8 mouse cellular contexts compared by ENCODE assay signal in genomic region chr13:109902855-109903763, GRCm38 (mm10).
DNase-seq lines count a peak whose midpoint lies in the region; ATAC-seq and TF ChIP-seq lines count a peak whose summit lies in the region.

No protein-coding gene starts in this region.

- peak; percentile 60; the same call in 1 of the 2 replicates for ATAC-seq in heart, embryonic 13.5 days (ENCODE audit: extremely low read depth, insufficient number of reproducible peaks, low FRiP score, low TSS enrichment)
- ATAC-seq in liver, embryonic 14.5 days (ENCODE audit: insufficient read depth) = peak; percentile 42; the same call in 1 of the 2 replicates
- ATAC-seq in stomach, embryonic 15.5 days (ENCODE audit: insufficient read depth, low FRiP score, low read depth) = peak; percentile 63

- H3K36me3 ChIP-seq in heart, embryonic 13.5 days = no peaks in the 10 kb centered on the region
- H3K36me3 ChIP-seq in liver, embryonic 14.5 days (replicated peaks; ENCODE audit: control insufficient read depth, insufficient read depth, low read depth) = no peaks in the 10 kb centered on the region
- no peaks in the 10 kb centered on the region for H3K36me3 ChIP-seq in stomach, embryonic 15.5 days

- peak overlapping the region; percentile 76 for H3K4me3 ChIP-seq in bone marrow, adult 2 months (replicated peaks; ENCODE audit: control insufficient read depth, low read depth, low read length)
- H3K4me3 ChIP-seq in embryonic fibroblast, embryonic 13.5 days (ENCODE audit: insufficient read depth, low read length) = peak overlapping the region; percentile 48
- H3K4me3 ChIP-seq in heart, embryonic 13.5 days = peak overlapping the region; percentile 84
- peak overlapping the region; percentile 63 to 66 for H3K4me3 ChIP-seq in liver, embryonic 14.5 days (ENCODE audit: insufficient read depth in 1 of 2, low read depth in 2 of 2, low read length in 2 of 2)
- peak overlapping the region; percentile 72 for H3K4me3 ChIP-seq in stomach, embryonic 15.5 days (replicated peaks)

- no peak for TF ChIP-seq POLR2A in bone marrow, adult 2 months (IDR thresholded peaks at IDR 0.05; ENCODE audit: borderline replicate concordance, control insufficient read depth, low read depth, low read length)
- TF ChIP-seq POLR2A in embryonic fibroblast, embryonic 13.5 days (IDR thresholded peaks at IDR 0.05; ENCODE audit: low read depth, low read length) = 0 out of 2 replicates have a peak, but pooled peaks have one; percentile 21

- no peaks in the 10 kb centered on the region for H3K9me3 ChIP-seq in heart, embryonic 13.5 days
- H3K9me3 ChIP-seq in liver, embryonic 14.5 days (ENCODE audit: control insufficient read depth, low read length) = no peaks in the 10 kb centered on the region
- no peaks in the 10 kb centered on the region for H3K9me3 ChIP-seq in stomach, embryonic 15.5 days

- H3K27ac ChIP-seq in bone marrow, adult 2 months (ENCODE audit: control insufficient read depth, insufficient read depth, low read depth, low read length, poor library complexity) = peak overlapping the region; percentile 45
- no peak overlapping the region for H3K27ac ChIP-seq in embryonic fibroblast, embryonic 13.5 days (ENCODE audit: insufficient read depth, low read length)
- H3K27ac ChIP-seq in heart, embryonic 13.5 days (replicated peaks) = peak overlapping the region; percentile 72
- H3K27ac ChIP-seq in liver, embryonic 14.5 days = no peak overlapping the region
- peak overlapping the region; percentile 49 for H3K27ac ChIP-seq in stomach, embryonic 15.5 days

- TF ChIP-seq CTCF in bone marrow, adult 2 months (IDR thresholded peaks at IDR 0.05; ENCODE audit: control insufficient read depth, insufficient read depth, low read length) = no peak
- TF ChIP-seq CTCF in embryonic fibroblast, embryonic 13.5 days (IDR thresholded peaks at IDR 0.05; ENCODE audit: borderline replicate concordance, insufficient read depth, low read length) = no peak
- TF ChIP-seq CTCF in liver, embryonic 14.5 days (IDR thresholded peaks at IDR 0.05; ENCODE audit: low read depth) = peak; percentile 59

- DNase-seq in CD4-positive helper T cell, adult 2 months (ENCODE audit: low read depth, low spot score) = peak; percentile 89
- peak; percentile 76 for DNase-seq in kidney, postnatal 14 days
- no peak for DNase-seq in liver, embryonic 14.5 days (ENCODE audit: low read depth in 3 of 3, low spot score in 3 of 3)
- peak; percentile 78 to 83 for DNase-seq in natural killer cell, adult 2 months (ENCODE audit: low spot score in 2 of 2)

- peak overlapping the region; percentile 92 for H3K9ac ChIP-seq in heart, embryonic 13.5 days
- H3K9ac ChIP-seq in liver, embryonic 14.5 days (replicated peaks) = peak overlapping the region; percentile 57
- H3K9ac ChIP-seq in stomach, embryonic 15.5 days = peak overlapping the region; percentile 68

- no peaks in the 10 kb centered on the region for H3K27me3 ChIP-seq in heart, embryonic 13.5 days (replicated peaks)
- peaks cover 11% of the 10 kb centered on the region for H3K27me3 ChIP-seq in liver, embryonic 14.5 days (ENCODE audit: control insufficient read depth, insufficient read depth, low read length)
- H3K27me3 ChIP-seq in stomach, embryonic 15.5 days (replicated peaks) = no peaks in the 10 kb centered on the region

- 1% methylated on average over 91 of the region's 91 CpGs for WGBS in bone marrow, adult 2 months
- under 1% methylated on average over 91 of the region's 91 CpGs for WGBS in heart, embryonic 13.5 days
- WGBS in liver, embryonic 14.5 days (ENCODE audit: insufficient replicate concordance) = 2% methylated on average over 86 of the region's 91 CpGs
- WGBS in stomach, embryonic 15.5 days = 1% methylated on average over 90 of the region's 91 CpGs

- TF ChIP-seq EP300 in liver, embryonic 14.5 days (IDR thresholded peaks at IDR 0.05; ENCODE audit: low read depth) = no peak

- H3K4me2 ChIP-seq in heart, embryonic 13.5 days = peak overlapping the region; percentile 81
- H3K4me2 ChIP-seq in liver, embryonic 14.5 days (ENCODE audit: low read depth) = peak overlapping the region; percentile 77
- peak overlapping the region; percentile 94 for H3K4me2 ChIP-seq in stomach, embryonic 15.5 days

- no peaks in the 10 kb centered on the region; the same call in 1 of the 2 replicates for H3K4me1 ChIP-seq in bone marrow, adult 2 months (ENCODE audit: control insufficient read depth, insufficient read depth, low read length)
- peaks cover 5% of the 10 kb centered on the region for H3K4me1 ChIP-seq in embryonic fibroblast, embryonic 13.5 days (ENCODE audit: control insufficient read depth, insufficient read depth, low read length)
- H3K4me1 ChIP-seq in heart, embryonic 13.5 days = peaks cover 50% of the 10 kb centered on the region
- peaks cover 5 to 14% of the 10 kb centered on the region in 2 experiments for H3K4me1 ChIP-seq in liver, embryonic 14.5 days (replicated peaks; ENCODE audit: control insufficient read depth in 2 of 2, insufficient read depth in 2 of 2, low read length in 1 of 2)
- H3K4me1 ChIP-seq in stomach, embryonic 15.5 days = peaks cover 14% of the 10 kb centered on the region; the same call in 1 of the 2 replicates

Comparison
In these comparisons a context has a peak if more than half of its experiments do, and no peak if none do; other contexts are left out.
1. DNase-seq: peak in CD4-positive helper T cell, adult 2 months (single experiment), kidney, postnatal 14 days (single experiment) and natural killer cell, adult 2 months (2 of 2); none in liver, embryonic 14.5 days (0 of 3).
2. H3K27ac ChIP-seq: peak in bone marrow, adult 2 months (single experiment), heart, embryonic 13.5 days (single experiment) and stomach, embryonic 15.5 days (single experiment); none in embryonic fibroblast, embryonic 13.5 days (single experiment) and liver, embryonic 14.5 days (single experiment).
3. Peak in every context shown above with its lines, with median percentiles within 50 percentile points of each other: H3K4me3 ChIP-seq, ATAC-seq, H3K4me2 ChIP-seq and H3K9ac ChIP-seq.